Mouse (Mus musculus) stomach, embryonic 14.5 days (tissue): ENCODE measurements around the gene Zfp512b. TPM values are rescaled to one million over a fixed set of nuclear protein-coding genes. Genes with fewer than 3 reads are reported as not detected.

ENCODE experiments used
- ATAC-seq: fragments of 200-750 bp; cut with Nextera tagmentation; 2 replicates; pipeline ENCODE4 v1.8.0; 2017; ENCODE audit warnings: low read depth, moderate TSS enrichment; ENCODE audit not compliant: insufficient number of reproducible peaks, insufficient read depth, low FRiP score
- H3K27ac ChIP-seq: fragments of 300-500 bp; sonication (generic); 2 replicates; pipeline ENCODE4 v1.5.1; 2014; ENCODE audit warnings: mild to moderate bottlenecking, low read length, moderate library complexity, mixed read lengths
- H3K27me3 ChIP-seq: fragments of 300-500 bp; sonication (generic); 2 replicates; pipeline ENCODE4 v1.6.1; 2014; ENCODE audit warnings: low read length, control low read depth, mixed read lengths; ENCODE audit not compliant: control insufficient read depth, insufficient read depth
- H3K36me3 ChIP-seq: fragments of 300-500 bp; sonication (generic); 2 replicates; pipeline ENCODE4 v1.6.1; 2014; ENCODE audit warnings: mild to moderate bottlenecking, control low read depth, low read length, moderate library complexity, mixed read lengths; ENCODE audit not compliant: control insufficient read depth, insufficient read depth
- H3K4me1 ChIP-seq: fragments of 300-500 bp; sonication (generic); 2 replicates; pipeline ENCODE4 v1.6.1; 2014; ENCODE audit warnings: low read length, control low read depth, mixed read lengths; ENCODE audit not compliant: control insufficient read depth, insufficient read depth
- H3K4me2 ChIP-seq: fragments of 300-500 bp; sonication (generic); replicated peaks from 2 replicates; pipeline ENCODE4 v1.6.1; 2014; ENCODE audit warnings: low read depth, low read length, control low read depth
- H3K4me3 ChIP-seq: fragments of 300-500 bp; sonication (generic); 2 replicates; pipeline ENCODE4 v1.5.1; 2014; ENCODE audit warnings: low read depth, low read length, control low read depth
- H3K9ac ChIP-seq: fragments of 300-500 bp; sonication (generic); replicated peaks from 2 replicates; pipeline ENCODE4 v1.6.1; 2014; ENCODE audit warnings: low read depth, mild to moderate bottlenecking, control low read depth, low read length, moderate library complexity, mixed read lengths
- H3K9me3 ChIP-seq: fragments of 300-500 bp; sonication (generic); 2 replicates; pipeline ENCODE4 v1.6.1; 2016; ENCODE audit warnings: low read depth, low read length, control low read depth; ENCODE audit not compliant: control insufficient read depth
- WGBS: fragments of 180-500 bp; shearing (Covaris S2); extraction: QIAGEN DNeasy Blood & Tissue Kit; methylation state at CpG from one replicate; pipeline ENCODE4 v1.1.7; 2014; 5-methylcytosine and 5-hydroxymethylcytosine counted together
- polyA plus RNA-seq: library from polyadenylated mRNA; unstranded; fragments of >200 nt; fragmentation: Nextera tagmentation; extraction: Ambion mirVana; gene quantifications from 2 replicates; pipeline ENCODE4 v1.2.1, GENCODE M21; 2014

The Zfp512b gene
- polyA plus RNA-seq, 1 experiment from 2014 or later, result 51.6 TPM

- no peaks in the 10 kb centered on the region for H3K4me1 ChIP-seq
- no peak overlapping the region for H3K4me2 ChIP-seq
- H3K9ac ChIP-seq, result no peak overlapping the region
- H3K4me3 ChIP-seq, result no peak overlapping the region
- no peak for ATAC-seq
- peaks cover 35% of the 10 kb centered on the region for H3K36me3 ChIP-seq
- H3K27ac ChIP-seq, result no peak overlapping the region
- H3K9me3 ChIP-seq, result no peaks in the 10 kb centered on the region
- no peaks in the 10 kb centered on the region for H3K27me3 ChIP-seq
Measured at GRCm38 (mm10) chr2:181553772-181554171, 38.8 kb downstream of the Zfp512b start.

GRCm38 (mm10) chr2:181550233-181550632 is 42.4 kb downstream of the Zfp512b start:
- no peak overlapping the region for H3K27ac ChIP-seq
- H3K36me3 ChIP-seq, result peaks cover 50% of the 10 kb centered on the region
- no peak overlapping the region for H3K4me3 ChIP-seq
- 89% methylated on average over 2 of the region's 2 CpGs for WGBS
- no peak for ATAC-seq
- H3K4me2 ChIP-seq, result no peak overlapping the region
- no peaks in the 10 kb centered on the region for H3K27me3 ChIP-seq
- H3K9me3 ChIP-seq, result no peaks in the 10 kb centered on the region
- H3K4me1 ChIP-seq, result no peaks in the 10 kb centered on the region
- H3K9ac ChIP-seq, result no peak overlapping the region

- H3K4me2 ChIP-seq, result no peak overlapping the region
- no peak overlapping the region for H3K9ac ChIP-seq
- WGBS, result 87% methylated on average over 5 of the region's 5 CpGs
- no peaks in the 10 kb centered on the region for H3K9me3 ChIP-seq
- H3K4me3 ChIP-seq, result no peak overlapping the region
- H3K36me3 ChIP-seq, result peaks cover 50% of the 10 kb centered on the region
- no peak overlapping the region for H3K27ac ChIP-seq
- H3K27me3 ChIP-seq, result no peaks in the 10 kb centered on the region
- no peak for ATAC-seq
- no peaks in the 10 kb centered on the region for H3K4me1 ChIP-seq
Measured at GRCm38 (mm10) chr2:181548682-181549081, 43.9 kb downstream of the Zfp512b start.

GRCm38 (mm10) chr2:181548227-181548626 is 44.4 kb downstream of the Zfp512b start:
- ATAC-seq, result no peak
- H3K4me1 ChIP-seq, result no peaks in the 10 kb centered on the region
- H3K4me3 ChIP-seq, result no peak overlapping the region
- WGBS, result 85% methylated on average over 1 of the region's 1 CpGs
- peaks cover 50% of the 10 kb centered on the region for H3K36me3 ChIP-seq
- no peak overlapping the region for H3K4me2 ChIP-seq
- H3K27ac ChIP-seq, result no peak overlapping the region
- H3K27me3 ChIP-seq, result no peaks in the 10 kb centered on the region
- no peaks in the 10 kb centered on the region for H3K9me3 ChIP-seq
- no peak overlapping the region for H3K9ac ChIP-seq

- Histone ChIP-seq H3K4me3 (no peak overlapping the region), H3K4me2 (no peak overlapping the region), H3K27ac (no peak overlapping the region), H3K9ac (no peak overlapping the region), H3K9me3 (no peaks in the 10 kb centered on the region), H3K27me3 (no peaks in the 10 kb centered on the region), H3K4me1 (no peaks in the 10 kb centered on the region), H3K36me3 (peaks cover 41% of the 10 kb centered on the region)
- no peak for ATAC-seq
- 91% methylated on average over 7 of the region's 7 CpGs for WGBS
Measured at GRCm38 (mm10) chr2:181546142-181546541, 46.5 kb downstream of the Zfp512b start.

GRCm38 (mm10) chr2:181541761-181542380 is 50.7 kb downstream of the Zfp512b start:
- no peak for ATAC-seq
- Histone ChIP-seq H3K27me3 (no peaks in the 10 kb centered on the region), H3K4me1 (peaks cover 5% of the 10 kb centered on the region; the same call in 1 of the 2 replicates), H3K9ac (no peak overlapping the region), H3K27ac (no peak overlapping the region), H3K4me2 (no peak overlapping the region), H3K36me3 (peaks cover 11% of the 10 kb centered on the region), H3K9me3 (no peaks in the 10 kb centered on the region), H3K4me3 (no peak overlapping the region)
- 88% methylated on average over 6 of the region's 6 CpGs for WGBS

GRCm38 (mm10) chr2:181537444-181538047 is 55.1 kb downstream of the Zfp512b start:
- Histone ChIP-seq H3K36me3 (peaks cover 4% of the 10 kb centered on the region; the same call in 1 of the 2 replicates), H3K9me3 (no peaks in the 10 kb centered on the region), H3K27me3 (no peaks in the 10 kb centered on the region), H3K4me1 (peaks cover 5% of the 10 kb centered on the region; the same call in 1 of the 2 replicates), H3K4me3 (no peak overlapping the region), H3K4me2 (no peak overlapping the region), H3K9ac (no peak overlapping the region), H3K27ac (peak overlapping the region; percentile 11; the same call in 1 of the 2 replicates)
- WGBS, result 69% methylated on average over 2 of the region's 2 CpGs
- ATAC-seq, result peak; percentile 42; the same call in 1 of the 2 replicates

GRCm38 (mm10) chr2:181536410-181536809 is 56.2 kb downstream of the Zfp512b start:
- Histone ChIP-seq H3K4me1 (peaks cover 5% of the 10 kb centered on the region; the same call in 1 of the 2 replicates), H3K9ac (no peak overlapping the region), H3K4me2 (no peak overlapping the region), H3K27ac (no peak overlapping the region), H3K4me3 (no peak overlapping the region), H3K36me3 (no peaks in the 10 kb centered on the region; the same call in 1 of the 2 replicates), H3K9me3 (no peaks in the 10 kb centered on the region), H3K27me3 (no peaks in the 10 kb centered on the region)
- no peak for ATAC-seq
- 88% methylated on average over 2 of the region's 2 CpGs for WGBS
